Mouse (Mus musculus) embryonic facial prominence, embryonic 11.5 days (tissue): ENCODE measurements around the gene Specc1. TPM values are rescaled to one million over a fixed set of nuclear protein-coding genes. Genes with fewer than 3 reads are reported as not detected.
"Not testable (repeated sequence)": the region's sequence is repeated elsewhere in the genome, so short reads cannot be mapped to it uniquely, and the experiment has no call there.

Experiments used
- ATAC-seq: fragments of 200-750 bp; cut with Nextera tagmentation; replicated peaks from 2 replicates; pipeline ENCODE4 v1.8.0; 2017; ENCODE audit warnings: low read depth; ENCODE audit not compliant: insufficient number of reproducible peaks, low FRiP score, low TSS enrichment
- DNase-seq: peaks from one replicate; pipeline ENCODE4 v3.0.0-alpha.2; 2015; ENCODE audit warnings: low spot score
- H3K27ac ChIP-seq: fragments of 300-500 bp; sonication (generic); replicated peaks from 2 replicates; pipeline ENCODE4 v1.5.1; 2014; ENCODE audit warnings: mild to moderate bottlenecking, low read depth, low read length, control low read depth
- H3K27me3 ChIP-seq: fragments of 300-500 bp; sonication (generic); 2 replicates; pipeline ENCODE4 v1.6.1; 2014; ENCODE audit warnings: mild to moderate bottlenecking, low read length, moderate library complexity, mixed read lengths; ENCODE audit not compliant: control insufficient read depth, insufficient read depth
- H3K36me3 ChIP-seq: fragments of 300-500 bp; sonication (generic); replicated peaks from 2 replicates; pipeline ENCODE4 v1.6.1; 2014; ENCODE audit warnings: low read depth, mild to moderate bottlenecking, low read length, moderate library complexity, mixed read lengths; ENCODE audit not compliant: control insufficient read depth, insufficient read depth
- H3K4me1 ChIP-seq: fragments of 300-500 bp; sonication (generic); 2 replicates; pipeline ENCODE4 v1.6.1; 2014; ENCODE audit warnings: low read length, mixed read lengths; ENCODE audit not compliant: control insufficient read depth, insufficient read depth
- H3K4me2 ChIP-seq: fragments of 300-500 bp; sonication (generic); 2 replicates; pipeline ENCODE4 v1.6.1; 2014; ENCODE audit warnings: low read depth, mild to moderate bottlenecking, control low read depth, low read length, moderate library complexity
- H3K4me3 ChIP-seq: fragments of 300-500 bp; sonication (generic); 2 replicates; pipeline ENCODE4 v1.5.1; 2014; ENCODE audit warnings: low read depth, low read length, control low read depth
- H3K9ac ChIP-seq: fragments of 300-500 bp; sonication (generic); replicated peaks from 2 replicates; pipeline ENCODE4 v1.6.1; 2014; ENCODE audit warnings: mild to moderate bottlenecking, control low read depth, low read length
- H3K9me3 ChIP-seq: fragments of 300-500 bp; sonication (generic); replicated peaks from 2 replicates; pipeline ENCODE4 v1.6.1; 2016; ENCODE audit warnings: mild to moderate bottlenecking, low read length, inconsistent platforms, mixed read lengths; ENCODE audit not compliant: control insufficient read depth
- WGBS: fragments of 180-500 bp; shearing (Covaris S2); extraction: QIAGEN DNeasy Blood & Tissue Kit; methylation state at CpG from one replicate; pipeline ENCODE4 v1.1.7; 2014; 5-methylcytosine and 5-hydroxymethylcytosine counted together
- polyA plus RNA-seq: library from polyadenylated mRNA; unstranded; fragments of >200 nt; fragmentation: Nextera tagmentation; extraction: Ambion mirVana; gene quantifications from 2 replicates; pipeline ENCODE4 v1.2.1, GENCODE M21; 2014

Gene Specc1
- polyA plus RNA-seq, 1 experiment from 2014 or later = 17.2 TPM

DNA sequence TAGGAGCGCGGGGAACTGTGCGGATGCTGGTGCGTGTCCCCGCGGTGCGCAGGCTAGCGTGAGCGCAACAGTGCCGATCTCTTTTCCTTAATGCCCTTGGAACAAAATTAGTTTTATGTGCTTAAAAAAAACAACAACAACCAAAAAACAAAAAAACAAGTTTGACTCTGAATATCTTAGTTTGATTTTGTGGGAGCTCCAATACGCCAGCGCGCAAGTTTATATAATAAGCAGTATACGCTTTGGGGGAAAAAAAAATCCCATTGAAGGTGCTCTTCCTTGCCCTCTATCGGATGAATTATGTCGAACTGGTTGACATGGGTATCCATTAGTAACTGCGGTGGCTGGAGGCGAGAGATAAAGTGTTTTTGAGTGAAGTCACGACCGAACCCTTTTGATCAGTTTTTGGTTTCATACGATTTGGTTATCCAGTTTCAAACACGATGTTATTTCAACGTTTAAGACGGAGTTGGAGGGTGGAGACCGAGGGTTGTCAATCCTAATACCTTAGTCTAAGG is 792 bp downstream of the Specc1 start:
- H3K4me2 ChIP-seq = peak overlapping the region; percentile 100
- 5% methylated on average over 25 of the region's 25 CpGs for WGBS
- H3K27me3 ChIP-seq = peaks cover 7% of the 10 kb centered on the region; the same call in 1 of the 2 replicates
- peak overlapping the region; percentile 61 for H3K4me3 ChIP-seq
- no peaks in the 10 kb centered on the region for H3K36me3 ChIP-seq
- no peaks in the 10 kb centered on the region for H3K9me3 ChIP-seq
- DNase-seq (peak; percentile 60), ATAC-seq (no peak)
- peak overlapping the region; percentile 41 for H3K9ac ChIP-seq
- no peak overlapping the region for H3K27ac ChIP-seq
- no peaks in the 10 kb centered on the region for H3K4me1 ChIP-seq

DNA sequence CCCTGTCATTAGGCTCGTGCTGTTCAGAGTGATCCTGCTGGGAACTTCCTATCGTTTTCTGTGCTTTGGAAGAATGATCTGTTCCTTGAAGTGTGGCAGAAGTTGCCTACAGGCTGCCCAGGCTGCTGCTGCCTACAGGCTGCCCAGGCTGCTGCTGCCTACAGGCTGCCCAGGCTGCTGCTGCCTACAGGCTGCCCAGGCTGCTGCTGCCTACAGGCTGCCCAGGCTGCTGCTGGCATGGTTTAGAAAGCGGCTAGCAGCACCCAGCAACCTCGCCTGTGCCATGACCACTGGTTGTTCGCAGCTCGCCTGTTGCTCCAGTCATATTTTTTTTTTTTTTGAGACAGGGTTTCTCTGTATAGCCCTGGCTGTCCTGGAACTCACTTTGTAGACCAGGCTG is 2.1 kb downstream of the Specc1 start:
- not testable (repeated sequence) for ATAC-seq, H3K27me3 ChIP-seq, H3K4me3 ChIP-seq, H3K4me2 ChIP-seq, H3K9me3 ChIP-seq, H3K9ac ChIP-seq, DNase-seq, H3K36me3 ChIP-seq, H3K4me1 ChIP-seq, H3K27ac ChIP-seq
- 64% methylated on average over 6 of the region's 6 CpGs for WGBS

DNA sequence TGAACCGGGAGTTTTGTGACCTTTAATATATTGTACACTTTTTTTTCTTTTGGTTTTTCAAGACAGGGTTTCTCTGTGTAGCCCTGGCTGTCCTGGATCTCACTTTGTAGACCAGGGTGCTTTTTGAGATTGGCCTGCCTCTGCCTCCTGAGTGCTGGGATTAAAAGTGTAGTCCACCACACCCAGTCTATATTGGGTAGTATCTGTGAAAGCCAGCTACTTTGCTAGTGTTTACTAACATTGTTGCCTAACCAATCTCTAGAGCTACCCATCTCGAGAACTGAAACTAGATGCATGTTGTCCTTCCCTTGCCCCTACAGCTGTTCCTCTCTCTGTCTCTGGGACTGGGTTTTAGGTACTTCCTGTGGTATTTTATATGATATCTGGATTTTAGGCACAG is 3.5 kb downstream of the Specc1 start:
- Histone ChIP-seq H3K4me1 (no peaks in the 10 kb centered on the region), H3K9me3 (no peaks in the 10 kb centered on the region), H3K9ac (no peak overlapping the region), H3K4me3 (no peak overlapping the region), H3K36me3 (no peaks in the 10 kb centered on the region), H3K4me2 (no peak overlapping the region), H3K27ac (no peak overlapping the region), H3K27me3 (peaks cover 7% of the 10 kb centered on the region; the same call in 1 of the 2 replicates)
- ATAC-seq = no peak
- WGBS = 73% methylated on average over 2 of the region's 2 CpGs
- DNase-seq = no peak

DNA sequence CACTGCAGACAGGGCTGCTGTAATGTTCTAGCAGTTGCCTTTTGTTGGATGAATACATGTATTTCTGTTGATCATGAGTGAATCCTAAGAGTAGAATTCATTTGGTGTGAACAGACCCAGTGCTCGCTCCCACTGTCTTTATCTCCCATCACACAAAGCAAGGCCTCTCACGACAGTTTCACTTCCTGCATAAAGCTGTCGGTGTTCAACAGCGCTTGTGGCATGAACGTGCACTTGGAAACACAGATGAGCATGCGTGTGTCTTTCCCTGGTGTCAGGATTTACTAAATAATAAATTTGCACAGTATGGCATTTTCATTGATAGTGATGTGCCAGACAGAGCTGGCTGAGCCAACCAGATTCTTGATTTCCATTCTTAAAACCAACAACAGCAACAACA is 6.1 kb downstream of the Specc1 start:
- H3K27ac ChIP-seq = no peak overlapping the region
- ATAC-seq (no peak), DNase-seq (no peak)
- no peaks in the 10 kb centered on the region for H3K36me3 ChIP-seq
- H3K4me1 ChIP-seq = no peaks in the 10 kb centered on the region
- no peak overlapping the region for H3K4me3 ChIP-seq
- H3K4me2 ChIP-seq = no peak overlapping the region
- WGBS = 79% methylated on average over 6 of the region's 6 CpGs
- peaks cover 5% of the 10 kb centered on the region; the same call in 1 of the 2 replicates for H3K27me3 ChIP-seq
- H3K9me3 ChIP-seq = no peaks in the 10 kb centered on the region
- H3K9ac ChIP-seq = no peak overlapping the region

DNA sequence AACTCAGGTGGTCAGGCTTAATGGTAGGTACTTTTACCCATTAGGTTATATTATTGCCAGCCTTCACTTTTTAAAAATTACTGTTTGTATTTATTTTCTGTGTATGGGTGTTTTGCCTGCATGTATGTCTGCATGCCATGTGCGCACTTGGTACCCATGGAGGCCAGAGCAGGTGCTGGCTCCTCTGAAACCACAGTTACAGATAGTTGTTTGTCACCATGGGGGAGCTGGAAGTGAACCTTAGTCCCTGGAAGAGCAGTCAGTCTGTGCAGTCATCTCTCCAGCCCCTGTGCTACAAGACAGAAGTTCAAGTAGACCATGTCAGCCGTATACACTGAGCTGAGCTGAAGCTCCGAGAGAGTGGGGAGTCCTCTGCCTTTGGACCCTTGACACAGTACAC is 6.6 kb downstream of the Specc1 start:
- Histone ChIP-seq H3K27ac (no peak overlapping the region), H3K36me3 (no peaks in the 10 kb centered on the region), H3K4me2 (no peak overlapping the region), H3K27me3 (peaks cover 2% of the 10 kb centered on the region; the same call in 1 of the 2 replicates), H3K9me3 (no peaks in the 10 kb centered on the region), H3K4me1 (no peaks in the 10 kb centered on the region), H3K4me3 (no peak overlapping the region), H3K9ac (no peak overlapping the region)
- WGBS = 77% methylated on average over 3 of the region's 3 CpGs
- ATAC-seq (no peak), DNase-seq (no peak)

DNA sequence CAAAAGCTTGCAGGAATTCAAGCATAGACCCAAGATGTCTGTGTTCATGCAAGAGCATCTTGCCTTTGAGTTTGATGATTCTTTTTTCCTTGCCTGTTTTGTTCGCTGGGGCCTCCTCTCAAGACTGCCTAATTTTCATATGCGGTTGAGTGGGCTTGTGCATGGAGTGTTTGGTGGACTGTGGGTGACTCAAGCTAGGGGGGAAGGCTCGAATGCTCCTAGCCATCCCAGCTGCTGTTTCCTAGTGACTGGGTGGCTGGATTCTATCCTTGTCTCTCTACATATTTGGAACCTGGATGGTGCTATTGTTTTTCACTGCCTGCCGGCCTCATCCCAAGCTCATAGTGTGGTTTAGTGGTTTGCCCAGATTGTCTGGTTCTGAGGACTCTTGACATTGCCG is 8.0 kb downstream of the Specc1 start:
- Histone ChIP-seq H3K27me3 (no peaks in the 10 kb centered on the region), H3K9ac (no peak overlapping the region), H3K4me1 (no peaks in the 10 kb centered on the region), H3K4me2 (no peak overlapping the region), H3K27ac (no peak overlapping the region), H3K4me3 (no peak overlapping the region), H3K36me3 (no peaks in the 10 kb centered on the region), H3K9me3 (no peaks in the 10 kb centered on the region)
- WGBS = 86% methylated on average over 5 of the region's 5 CpGs
- DNase-seq = no peak
- ATAC-seq = no peak

DNA sequence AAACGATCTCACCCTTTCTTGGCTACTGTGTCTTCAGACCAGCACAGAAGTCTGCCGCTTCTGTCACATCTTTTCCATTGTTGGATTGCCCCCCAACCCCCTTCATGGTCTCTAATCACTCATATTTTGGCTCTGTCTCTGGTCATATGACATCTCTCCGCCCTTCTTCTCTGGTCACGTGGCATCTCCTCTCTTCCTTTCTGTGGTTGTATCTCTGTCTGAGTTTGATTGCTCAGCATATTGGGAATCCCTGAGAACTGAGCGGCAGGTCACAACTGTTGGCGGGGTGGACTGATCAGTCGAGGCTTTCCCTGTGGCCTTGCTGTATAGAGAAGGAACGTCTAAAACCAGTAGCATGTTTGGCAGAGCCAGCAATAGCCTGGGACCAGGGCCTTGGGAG is 10.5 kb downstream of the Specc1 start:
- Histone ChIP-seq H3K27me3 (no peaks in the 10 kb centered on the region), H3K9ac (no peak overlapping the region), H3K9me3 (no peaks in the 10 kb centered on the region), H3K4me1 (no peaks in the 10 kb centered on the region), H3K27ac (no peak overlapping the region), H3K4me2 (no peak overlapping the region), H3K36me3 (no peaks in the 10 kb centered on the region), H3K4me3 (no peak overlapping the region)
- WGBS = 86% methylated on average over 8 of the region's 8 CpGs
- no peak for ATAC-seq
- no peak for DNase-seq

DNA sequence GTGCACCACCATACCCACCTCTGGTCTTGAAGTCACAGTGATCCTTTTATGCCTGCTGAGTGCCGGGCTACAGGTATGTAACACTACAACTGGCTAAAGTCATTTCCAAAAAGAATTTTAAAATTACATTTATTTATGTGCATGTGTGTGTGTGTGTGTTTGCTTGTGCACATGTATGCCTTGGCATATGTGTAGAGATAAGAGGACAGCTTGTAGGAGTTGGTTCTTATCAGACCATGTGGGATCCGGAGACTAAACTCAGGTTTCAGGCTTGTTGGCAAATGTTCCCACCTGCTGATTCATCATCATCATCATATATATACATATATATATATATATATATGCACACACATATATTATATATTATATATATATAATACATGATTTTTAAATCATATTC is 12.3 kb downstream of the Specc1 start:
- DNase-seq (no peak), ATAC-seq (no peak)
- 99% methylated on average over 2 of the region's 2 CpGs for WGBS
- Histone ChIP-seq H3K27me3 (no peaks in the 10 kb centered on the region), H3K4me2 (no peak overlapping the region), H3K9ac (no peak overlapping the region), H3K36me3 (no peaks in the 10 kb centered on the region), H3K27ac (no peak overlapping the region), H3K9me3 (no peaks in the 10 kb centered on the region), H3K4me1 (no peaks in the 10 kb centered on the region), H3K4me3 (no peak overlapping the region)
